Mouse (Mus musculus): ENCODE measurements around the gene Zscan20.

- TF ChIP-seq CTCF (IDR thresholded peaks at IDR 0.05; ENCODE audit: control insufficient read depth, insufficient read depth, insufficient replicate concordance, low read depth, low read length) = no peak
- TF ChIP-seq POLR2A (IDR thresholded peaks at IDR 0.05; ENCODE audit: control insufficient read depth, low read depth, low read length) = no peak
Measured at GRCm38 (mm10) chr4:128638265-128638923, 28.5 kb upstream of the Zscan20 start.

Data from testis, adult 2 months (tissue).